Mouse (Mus musculus) heart, embryonic 12.5 days (tissue): ENCODE measurements around the gene Usp5. TPM values are rescaled to one million over a fixed set of nuclear protein-coding genes. Genes with fewer than 3 reads are reported as not detected.

Source experiments
- ATAC-seq: fragments of 200-750 bp; cut with Nextera tagmentation; 2 replicates; pipeline ENCODE4 v1.8.0; 2017; ENCODE audit warnings: moderate TSS enrichment, moderate library complexity; ENCODE audit not compliant: insufficient number of reproducible peaks, low FRiP score
- H3K27ac ChIP-seq: fragments of 300-500 bp; sonication (generic); 2 replicates; pipeline ENCODE4 v1.5.1; 2016; ENCODE audit warnings: mild to moderate bottlenecking, moderate library complexity; ENCODE audit not compliant: poor library complexity, severe bottlenecking
- H3K27me3 ChIP-seq: fragments of 300-500 bp; sonication (generic); replicated peaks from 2 replicates; pipeline ENCODE4 v1.6.1; 2016; ENCODE audit warnings: mild to moderate bottlenecking, moderate library complexity
- H3K36me3 ChIP-seq: fragments of 300-500 bp; sonication (generic); 2 replicates; pipeline ENCODE4 v1.6.1; 2016; ENCODE audit warnings: mild to moderate bottlenecking, moderate library complexity
- H3K4me1 ChIP-seq: fragments of 300-500 bp; sonication (generic); replicated peaks from 2 replicates; pipeline ENCODE4 v1.6.1; 2016; ENCODE audit warnings: mild to moderate bottlenecking
- H3K4me2 ChIP-seq: fragments of 300-500 bp; sonication (generic); 2 replicates; pipeline ENCODE4 v1.6.1; 2016; ENCODE audit warnings: mild to moderate bottlenecking, moderate library complexity
- H3K4me3 ChIP-seq: fragments of 300-500 bp; sonication (generic); 2 replicates; pipeline ENCODE4 v1.5.1; 2016; ENCODE audit warnings: mild to moderate bottlenecking
- H3K9ac ChIP-seq: fragments of 300-500 bp; sonication (generic); 2 replicates; pipeline ENCODE4 v1.6.1; 2016; ENCODE audit warnings: mild to moderate bottlenecking, moderate library complexity
- H3K9me3 ChIP-seq: fragments of 300-500 bp; sonication (generic); replicated peaks from 2 replicates; pipeline ENCODE4 v1.6.1; 2016; ENCODE audit warnings: mild to moderate bottlenecking, moderate library complexity
- WGBS: fragments of 180-500 bp; shearing (Covaris S2); methylation state at CpG from one replicate; pipeline ENCODE4 v1.1.7; 2016; 5-methylcytosine and 5-hydroxymethylcytosine counted together
- polyA plus RNA-seq: library from polyadenylated mRNA; unstranded; fragments of >200 nt; fragmentation: Nextera tagmentation; extraction: Ambion mirVana; gene quantifications from 2 replicates; pipeline ENCODE4 v1.2.1, GENCODE M21; 2016

Gene Usp5
- polyA plus RNA-seq, 1 experiment from 2014 or later: 121 TPM

- Histone ChIP-seq H3K4me3 (peak overlapping the region; percentile 43), H3K9me3 (0 out of 2 replicates have a peak, but pooled peaks cover 2% of the 10 kb centered on the region), H3K4me1 (peaks cover 12% of the 10 kb centered on the region), H3K36me3 (no peaks in the 10 kb centered on the region), H3K4me2 (peak overlapping the region; percentile 86), H3K9ac (peak overlapping the region; percentile 51; the same call in 1 of the 2 replicates), H3K27me3 (peaks cover 26% of the 10 kb centered on the region), H3K27ac (no peak overlapping the region)
- 5% methylated on average over 10 of the region's 10 CpGs for WGBS
- no peak for ATAC-seq
These were observed 49.3 kb downstream of the Usp5 start for GRCm38 (mm10) chr6:124779984-124780416.

GRCm38 (mm10) chr6:124779222-124779983 lies 49.9 kb downstream of the Usp5 start, which contains the start of gene Lrrc23:
Lrrc23 (minus strand) TSS chr6:124779727.
- 0 out of 2 replicates have a peak, but pooled peaks have one; percentile 40 for ATAC-seq
- Histone ChIP-seq H3K27ac (no peak within 1 kb of the TSS), H3K9me3 (0 out of 2 replicates have a peak, but pooled peaks cover 2% of the 10 kb centered on the region), H3K4me1 (peaks cover 12% of the 10 kb centered on the region), H3K4me2 (peak within 1 kb of the TSS; percentile 86), H3K27me3 (peaks cover 26% of the 10 kb centered on the region), H3K36me3 (no peaks in the 10 kb centered on the region), H3K9ac (peak within 1 kb of the TSS; percentile 51), H3K4me3 (peak within 1 kb of the TSS; percentile 43)
- WGBS: 2% methylated on average over 23 of the region's 23 CpGs

- Histone ChIP-seq H3K9me3 (no peaks in the 10 kb centered on the region), H3K36me3 (no peaks in the 10 kb centered on the region), H3K4me3 (no peak overlapping the region), H3K27me3 (peaks cover 29% of the 10 kb centered on the region), H3K4me1 (peaks cover 26% of the 10 kb centered on the region), H3K4me2 (peak overlapping the region; percentile 81; the same call in 1 of the 2 replicates), H3K27ac (no peak overlapping the region), H3K9ac (no peak overlapping the region)
- whole genome bisulfite sequencing: 70% methylated on average over 15 of the region's 15 CpGs
- ATAC-seq: no peak
These were observed 58.8 kb downstream of the Usp5 start for GRCm38 (mm10) chr6:124770511-124770910.

GRCm38 (mm10) chr6:124770013-124770412 lies 59.3 kb downstream of the Usp5 start:
- Histone ChIP-seq H3K27me3 (peaks cover 33% of the 10 kb centered on the region), H3K27ac (0 out of 2 replicates have a peak overlapping the region, but pooled peaks have one; percentile 18), H3K36me3 (no peaks in the 10 kb centered on the region), H3K4me1 (peaks cover 26% of the 10 kb centered on the region), H3K4me3 (peak overlapping the region; percentile 53), H3K4me2 (peak overlapping the region; percentile 81), H3K9me3 (no peaks in the 10 kb centered on the region), H3K9ac (peak overlapping the region; percentile 66)
- WGBS: 24% methylated on average over 7 of the region's 7 CpGs
- ATAC-seq: no peak

- ATAC-seq: peak; percentile 75
- H3K36me3 ChIP-seq: no peaks in the 10 kb centered on the region
- H3K27me3 ChIP-seq: peaks cover 33% of the 10 kb centered on the region
- peak within 1 kb of the TSS; percentile 53 for H3K4me3 ChIP-seq
- H3K9ac ChIP-seq: peak within 1 kb of the TSS; percentile 66
- H3K27ac ChIP-seq: peak within 1 kb of the TSS; percentile 18; the same call in 1 of the 2 replicates
- peak within 1 kb of the TSS; percentile 81 for H3K4me2 ChIP-seq
- under 1% methylated on average over 52 of the region's 54 CpGs for WGBS
- H3K4me1 ChIP-seq: peaks cover 26% of the 10 kb centered on the region
- H3K9me3 ChIP-seq: no peaks in the 10 kb centered on the region
These were observed 60.1 kb downstream of the Usp5 start, which contains the start of gene Eno2 for GRCm38 (mm10) chr6:124769101-124769765. Eno2 (minus strand) TSS chr6:124769673.

GRCm38 (mm10) chr6:124768704-124769044 lies 60.6 kb downstream of the Usp5 start:
- 7% methylated on average over 9 of the region's 9 CpGs for WGBS
- peak overlapping the region; percentile 53 for H3K4me3 ChIP-seq
- H3K9me3 ChIP-seq: no peaks in the 10 kb centered on the region
- peak overlapping the region; percentile 81 for H3K4me2 ChIP-seq
- peaks cover 38% of the 10 kb centered on the region for H3K27me3 ChIP-seq
- 0 out of 2 replicates have a peak, but pooled peaks have one; percentile 1 for ATAC-seq
- no peaks in the 10 kb centered on the region for H3K36me3 ChIP-seq
- peaks cover 26% of the 10 kb centered on the region for H3K4me1 ChIP-seq
- H3K9ac ChIP-seq: peak overlapping the region; percentile 66
- no peak overlapping the region for H3K27ac ChIP-seq

GRCm38 (mm10) chr6:124767920-124768703 lies 61.2 kb downstream of the Usp5 start:
- Histone ChIP-seq H3K9ac (peak overlapping the region; percentile 66; the same call in 1 of the 2 replicates), H3K4me1 (peaks cover 26% of the 10 kb centered on the region), H3K9me3 (no peaks in the 10 kb centered on the region), H3K4me3 (peak overlapping the region; percentile 53), H3K27ac (no peak overlapping the region), H3K36me3 (no peaks in the 10 kb centered on the region), H3K4me2 (peak overlapping the region; percentile 81), H3K27me3 (peaks cover 38% of the 10 kb centered on the region)
- ATAC-seq: peak; percentile 31; the same call in 1 of the 2 replicates
- WGBS: 20% methylated on average over 19 of the region's 19 CpGs

GRCm38 (mm10) chr6:124767536-124767919 lies 61.8 kb downstream of the Usp5 start:
- Histone ChIP-seq H3K27ac (no peak overlapping the region), H3K9ac (no peak overlapping the region), H3K27me3 (peaks cover 42% of the 10 kb centered on the region), H3K36me3 (no peaks in the 10 kb centered on the region), H3K9me3 (no peaks in the 10 kb centered on the region), H3K4me2 (no peak overlapping the region), H3K4me1 (peaks cover 26% of the 10 kb centered on the region), H3K4me3 (no peak overlapping the region)
- no peak for ATAC-seq
- WGBS: 33% methylated on average over 4 of the region's 4 CpGs

- no peak for ATAC-seq
- H3K9ac ChIP-seq: no peak overlapping the region
- peaks cover 45% of the 10 kb centered on the region for H3K27me3 ChIP-seq
- H3K4me3 ChIP-seq: no peak overlapping the region
- no peaks in the 10 kb centered on the region for H3K36me3 ChIP-seq
- no peak overlapping the region for H3K27ac ChIP-seq
- H3K4me2 ChIP-seq: no peak overlapping the region
- 75% methylated on average over 7 of the region's 7 CpGs for WGBS
- peaks cover 26% of the 10 kb centered on the region for H3K4me1 ChIP-seq
- no peaks in the 10 kb centered on the region for H3K9me3 ChIP-seq
These were observed 63.3 kb downstream of the Usp5 start for GRCm38 (mm10) chr6:124765951-124766350.
